ENCODE assay signal across 12 mouse cellular contexts in genomic region chr1:76001124-76001523, GRCm38 (mm10).
A peak's percentile ranks its signal among the peaks of the same experiment; 100 is the strongest.
DNase-seq lines count a peak whose midpoint lies in the region; ATAC-seq lines count a peak whose summit lies in the region.
"Had no signal": no experiment of that assay in that cellular context is flagged by ENCODE, and none has a peak within 500 bp of the region (broad histone marks: within the 10 kb centered on the region; RNA-seq: fewer than 3 reads in every experiment).

No protein-coding gene starts in this region.

- no peak overlapping the region for H3K9ac ChIP-seq in embryonic facial prominence, embryonic 15.5 days
- H3K9ac ChIP-seq: liver, embryonic 12.5 days had no signal

- H3K27me3 ChIP-seq in embryonic facial prominence, embryonic 15.5 days, result no peaks in the 10 kb centered on the region
- H3K27me3 ChIP-seq: liver, embryonic 12.5 days; megakaryocyte, embryonic 14.5 days had no signal

- no peaks in the 10 kb centered on the region for H3K9me3 ChIP-seq in embryonic facial prominence, embryonic 15.5 days (replicated peaks)
- H3K9me3 ChIP-seq: liver, embryonic 12.5 days had no signal

- H3K4me2 ChIP-seq in embryonic facial prominence, embryonic 15.5 days (replicated peaks), result no peak overlapping the region
- H3K4me2 ChIP-seq: liver, embryonic 12.5 days had no signal

- H3K36me3 ChIP-seq in embryonic facial prominence, embryonic 15.5 days, result no peaks in the 10 kb centered on the region
- H3K36me3 ChIP-seq: liver, embryonic 12.5 days had no signal

- H3K4me3 ChIP-seq in embryonic facial prominence, embryonic 15.5 days (replicated peaks), result no peak overlapping the region
- H3K4me3 ChIP-seq: liver, embryonic 12.5 days; megakaryocyte, embryonic 14.5 days had no signal

- 45% methylated on average over 9 of the region's 9 CpGs for WGBS in embryonic facial prominence, embryonic 15.5 days

- peak; percentile 16 for DNase-seq in gastrocnemius, postnatal 10 days
- no peak for DNase-seq in gastrocnemius, adult 18-20 months (ENCODE audit: low spot score)
- peak; percentile 59 for DNase-seq in brain, adult 2 months (ENCODE audit: low read depth, low spot score)
- DNase-seq in retina, embryonic 14.5 days (ENCODE audit: low spot score), result peak; percentile 23
- no peak for DNase-seq in lung, postnatal 36 days
- DNase-seq in spleen, postnatal 36 days (ENCODE audit: low spot score in 2 of 2), result no peak
- DNase-seq in kidney, adult 11 months, result no peak
- DNase-seq: kidney, postnatal 14 days; thymus, adult 2 months had no signal

- 0 out of 2 replicates have a peak overlapping the region, but pooled peaks have one; percentile 36 for H3K27ac ChIP-seq in embryonic facial prominence, embryonic 15.5 days (replicated peaks)
- H3K27ac ChIP-seq: liver, embryonic 12.5 days had no signal

- ATAC-seq in embryonic facial prominence, embryonic 15.5 days (ENCODE audit: insufficient number of reproducible peaks, low FRiP score, low TSS enrichment, low read depth), result no peak
- ATAC-seq: liver, embryonic 12.5 days had no signal

- H3K4me1 ChIP-seq in embryonic facial prominence, embryonic 15.5 days, result peaks cover 4% of the 10 kb centered on the region; the same call in 1 of the 2 replicates
- H3K4me1 ChIP-seq: liver, embryonic 12.5 days; megakaryocyte, embryonic 14.5 days had no signal

Comparison
In these comparisons a context has a peak if more than half of its experiments do, and no peak if none do; other contexts are left out.
1. DNase-seq: peak in gastrocnemius, postnatal 10 days (single experiment), brain, adult 2 months (single experiment) and retina, embryonic 14.5 days (single experiment); none in gastrocnemius, adult 18-20 months (single experiment), lung, postnatal 36 days (single experiment), spleen, postnatal 36 days (0 of 2) and kidney, adult 11 months (single experiment).